ENCODE assay signal across 12 mouse cellular contexts in the genomic region with DNA sequence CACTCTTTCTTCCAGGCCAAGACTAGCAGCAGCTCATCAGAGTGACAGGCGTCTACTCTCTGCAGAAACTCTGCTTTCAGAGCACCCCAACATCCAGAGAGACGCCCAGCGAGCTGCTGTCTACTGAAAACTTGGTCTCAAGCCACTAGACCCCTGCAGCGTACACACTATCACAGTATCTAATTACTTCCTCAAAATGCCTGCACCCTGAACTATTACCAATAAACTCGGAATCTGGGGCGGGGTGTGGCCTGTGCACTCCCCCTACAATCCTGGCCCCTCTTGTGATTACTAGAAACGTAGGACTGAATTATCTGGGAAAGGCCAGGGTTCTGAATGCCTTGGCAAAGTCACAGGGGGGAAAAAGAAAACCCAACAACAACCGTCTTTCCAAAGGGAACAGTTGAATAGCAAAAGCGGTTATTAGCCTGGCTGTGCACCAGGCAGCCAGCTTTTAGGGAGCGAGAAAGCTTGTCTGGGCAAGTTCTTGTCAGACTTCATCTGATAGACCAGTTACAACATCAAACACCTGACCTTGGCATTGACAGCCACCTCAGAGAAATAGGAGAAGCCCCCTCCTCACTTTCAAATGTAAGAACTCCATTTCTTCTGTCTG. TPM values are rescaled to one million over a fixed set of nuclear protein-coding genes. Genes with fewer than 3 reads are reported as not detected.
DNase-seq lines count a peak whose midpoint lies in the region; ATAC-seq and TF ChIP-seq lines count a peak whose summit lies in the region.
"Had no signal": no experiment of that assay in that cellular context is flagged by ENCODE, and none has a peak within 500 bp of the region (broad histone marks: within the 10 kb centered on the region; RNA-seq: fewer than 3 reads in every experiment).

No protein-coding gene starts in this region.

- H3K4me1 ChIP-seq in CH12.LX (ENCODE audit: control insufficient read depth in 1 of 2, insufficient read depth in 2 of 2) (peaks cover 46 to 89% of the 10 kb centered on the region in 2 experiments), ES-Bruce4 (ENCODE audit: control insufficient read depth, insufficient read depth, low read length) (peaks cover 21% of the 10 kb centered on the region)
- peaks cover 79% of the 10 kb centered on the region for H3K4me1 ChIP-seq in forebrain, embryonic 12.5 days
- H3K4me1 ChIP-seq in liver, embryonic 15.5 days (replicated peaks): peaks cover 96% of the 10 kb centered on the region

- no peak for TF ChIP-seq RAD21 in CH12.LX (IDR thresholded peaks at IDR 0.05; ENCODE audit: low read depth, low read length)

- H3K36me3 ChIP-seq in CH12.LX (replicated peaks in 1 of 2; ENCODE audit: control insufficient read depth in 1 of 2, insufficient read depth in 1 of 2, low read length in 1 of 2) (peaks cover under 1 to 30% of the 10 kb centered on the region in 2 experiments), ES-Bruce4 (ENCODE audit: control insufficient read depth, insufficient read depth, low read length, poor library complexity, severe bottlenecking) (no peaks in the 10 kb centered on the region)
- peaks cover 3% of the 10 kb centered on the region for H3K36me3 ChIP-seq in forebrain, embryonic 12.5 days (replicated peaks)
- 0 out of 2 replicates have a peak, but pooled peaks cover 2% of the 10 kb centered on the region for H3K36me3 ChIP-seq in liver, embryonic 15.5 days (replicated peaks)
- H3K36me3 ChIP-seq: hindbrain, embryonic 15.5 days had no signal

- H3K27me3 ChIP-seq in CH12.LX (replicated peaks) (no peaks in the 10 kb centered on the region), ES-Bruce4 (ENCODE audit: control insufficient read depth, insufficient read depth, low read length, poor library complexity, severe bottlenecking) (no peaks in the 10 kb centered on the region)
- H3K27me3 ChIP-seq in forebrain, embryonic 12.5 days: no peaks in the 10 kb centered on the region
- no peaks in the 10 kb centered on the region for H3K27me3 ChIP-seq in liver, embryonic 15.5 days
- H3K27me3 ChIP-seq: hindbrain, embryonic 15.5 days; Patski had no signal

- TF ChIP-seq POLR2A in CH12.LX (IDR thresholded peaks at IDR 0.05; ENCODE audit: low read depth, low read length) (no peak), ES-Bruce4 (IDR thresholded peaks at IDR 0.05; ENCODE audit: insufficient read depth, low read length) (no peak)

- H3K4me3 ChIP-seq in CH12.LX (replicated peaks in 1 of 3; ENCODE audit: low read depth in 2 of 3, low read length in 2 of 3, poor library complexity in 1 of 3) (peak overlapping the region in 2 of 3 experiments; percentile 53 to 60), ES-Bruce4 (ENCODE audit: low read depth, low read length) (peak overlapping the region; percentile 17; the same call in 1 of the 2 replicates)
- H3K4me3 ChIP-seq in forebrain, embryonic 12.5 days (replicated peaks): no peak overlapping the region
- H3K4me3 ChIP-seq in liver, embryonic 15.5 days (replicated peaks): no peak overlapping the region
- H3K4me3 ChIP-seq: hindbrain, embryonic 15.5 days had no signal

- TF ChIP-seq CTCF in CH12.LX (conservative IDR thresholded peaks at IDR 0.05 in 1 of 2, IDR thresholded peaks at IDR 0.05 in 1 of 2; ENCODE audit: low read depth in 2 of 2, low read length in 2 of 2): no peak
- no peak for TF ChIP-seq CTCF in ES-Bruce4 (IDR thresholded peaks at IDR 0.05; ENCODE audit: low read depth, low read length)

- H3K9me3 ChIP-seq in CH12.LX (replicated peaks; ENCODE audit: low read length): no peaks in the 10 kb centered on the region
- H3K9me3 ChIP-seq in ES-Bruce4 (replicated peaks; ENCODE audit: control insufficient read depth, insufficient read depth, low read length, poor library complexity, severe bottlenecking): no peaks in the 10 kb centered on the region
- H3K9me3 ChIP-seq in forebrain, embryonic 12.5 days: no peaks in the 10 kb centered on the region
- H3K9me3 ChIP-seq in liver, embryonic 15.5 days (replicated peaks): no peaks in the 10 kb centered on the region
- H3K9me3 ChIP-seq: hindbrain, embryonic 15.5 days had no signal

- in situ Hi-C loops in CH12.LX (cut with MboI; ENCODE audit: low pct_ligation_motif_present, low pct_unique_long_range_greater_than_20kb, low sequenced_read_pairs): no loop called here

- peak overlapping the region; percentile 53; the same call in 1 of the 2 replicates for H3K9ac ChIP-seq in CH12.LX (ENCODE audit: insufficient read depth, low read depth)
- H3K9ac ChIP-seq in ES-Bruce4 (ENCODE audit: low read depth, poor library complexity, severe bottlenecking): peak overlapping the region; percentile 43
- no peak overlapping the region for H3K9ac ChIP-seq in forebrain, embryonic 12.5 days
- no peak overlapping the region for H3K9ac ChIP-seq in liver, embryonic 15.5 days
- H3K9ac ChIP-seq: hindbrain, embryonic 15.5 days had no signal

- peaks cover 71% of the 10 kb centered on the region for H3K79me2 ChIP-seq in CH12.LX (replicated peaks; ENCODE audit: control insufficient read depth, extremely low read depth, insufficient read depth, poor library complexity, severe bottlenecking)

- WGBS in forebrain, embryonic 12.5 days: 68% methylated on average over 10 of the region's 10 CpGs
- 43% methylated on average over 10 of the region's 10 CpGs for WGBS in liver, embryonic 15.5 days (ENCODE audit: insufficient replicate concordance)

- TF ChIP-seq EP300 in CH12.LX (IDR thresholded peaks at IDR 0.05; ENCODE audit: low read length) (no peak), ES-Bruce4 (IDR thresholded peaks at IDR 0.05; ENCODE audit: insufficient read depth, low read depth, low read length) (0 out of 2 replicates have a peak, but pooled peaks have one; percentile 14)

- peak overlapping the region; percentile 62; the same call in 1 of the 2 replicates for H3K4me2 ChIP-seq in CH12.LX (ENCODE audit: insufficient read depth, low read depth, poor library complexity, severe bottlenecking)
- H3K4me2 ChIP-seq in forebrain, embryonic 12.5 days: no peak overlapping the region
- peak overlapping the region; percentile 42 for H3K4me2 ChIP-seq in liver, embryonic 15.5 days
- H3K4me2 ChIP-seq: hindbrain, embryonic 15.5 days had no signal

- dilution Hi-C loops in CH12.LX (cut with MboI; ENCODE audit: extremely low pct_ligation_motif_present, extremely low pct_unique_long_range_greater_than_20kb, low sequenced_read_pairs): no loop called here

- ATAC-seq in forebrain, embryonic 12.5 days (ENCODE audit: low FRiP score): no peak
- ATAC-seq in liver, embryonic 15.5 days (ENCODE audit: insufficient read depth): no peak
- ATAC-seq: Patski had no signal

- DNase-seq in CH12.LX (ENCODE audit: extremely low read depth): no peak
- no peak for DNase-seq in right cerebral cortex, adult 18-20 months
- no peak for DNase-seq in thymus, postnatal 10 days (ENCODE audit: low spot score in 2 of 2)
- DNase-seq in adrenal gland, postnatal 25 days: no peak
- DNase-seq: cerebellum, postnatal 36 days; kidney, postnatal 4 days; lung, postnatal 10 days had no signal

- H3K27ac ChIP-seq in CH12.LX (ENCODE audit: insufficient read depth, low read depth) (0 out of 2 replicates have a peak overlapping the region, but pooled peaks have one; percentile 34), ES-Bruce4 (ENCODE audit: insufficient read depth, low read length) (peak overlapping the region; percentile 94)
- peak overlapping the region; percentile 60; the same call in 1 of the 2 replicates for H3K27ac ChIP-seq in forebrain, embryonic 12.5 days
- H3K27ac ChIP-seq in liver, embryonic 15.5 days (replicated peaks): peak overlapping the region; percentile 20; the same call in 1 of the 2 replicates
- H3K27ac ChIP-seq: hindbrain, embryonic 15.5 days had no signal

TF ChIP-seq in CH12.LX, 34 proteins besides CTCF, POLR2A, EP300 and RAD21:
- TF ChIP-seq JUND (conservative IDR thresholded peaks at IDR 0.05; ENCODE audit: low read depth, low read length) (no peak), ELF1 (IDR thresholded peaks at IDR 0.05; ENCODE audit: low read depth, low read length) (no peak), MEF2A (IDR thresholded peaks at IDR 0.05; ENCODE audit: borderline replicate concordance, low read depth, low read length) (no peak), JUN (IDR thresholded peaks at IDR 0.05; ENCODE audit: insufficient read depth, low read depth, low read length) (no peak), ETS1 (conservative IDR thresholded peaks at IDR 0.05; ENCODE audit: low read depth, low read length) (no peak), SIN3A (IDR thresholded peaks at IDR 0.05; ENCODE audit: low read length) (no peak), ZKSCAN1 (IDR thresholded peaks at IDR 0.05; ENCODE audit: borderline replicate concordance, low read depth, low read length) (no peak), CHD2 (IDR thresholded peaks at IDR 0.05; ENCODE audit: low read length) (no peak), MYC (IDR thresholded peaks at IDR 0.05; ENCODE audit: low read depth, low read length) (no peak), MAFK (IDR thresholded peaks at IDR 0.05; ENCODE audit: insufficient replicate concordance, low read length) (no peak), UBTF (IDR thresholded peaks at IDR 0.05; ENCODE audit: low read depth, low read length) (no peak), E2F4 (IDR thresholded peaks at IDR 0.05; ENCODE audit: insufficient replicate concordance, low read depth, low read length) (no peak), ZC3H11A (IDR thresholded peaks at IDR 0.05; ENCODE audit: low read depth, low read length) (no peak), SMC3 (IDR thresholded peaks at IDR 0.05; ENCODE audit: low read depth, low read length) (no peak), MXI1 (IDR thresholded peaks at IDR 0.05; ENCODE audit: low read depth, low read length) (no peak), HCFC1 (IDR thresholded peaks at IDR 0.05; ENCODE audit: low read depth, low read length) (no peak), NRF1 (IDR thresholded peaks at IDR 0.05; ENCODE audit: low read depth, low read length) (no peak), ZMIZ1 (IDR thresholded peaks at IDR 0.05; ENCODE audit: low read depth, low read length) (no peak), USF1 (IDR thresholded peaks at IDR 0.05; ENCODE audit: low read depth, low read length) (no peak), CHD1 (IDR thresholded peaks at IDR 0.05; ENCODE audit: low read depth, low read length) (no peak)

RNA-seq across cellular contexts. Expression of gene Ccdc88c, which starts 14.2 kb away (rescaled TPM):
- total RNA-seq in CH12.LX (2012; rRNA removed) (24.9 and 25.9 TPM in 2 replicates), CH12.LX (2014; rRNA removed) (19.3 and 20.3 TPM in 2 replicates)
- polyA plus RNA-seq in CH12.LX (2012; ENCODE audit: insufficient read length, low read depth) (30.1 and 32.7 TPM in 2 replicates), ES-Bruce4 (2011; ENCODE audit: insufficient read depth, insufficient read length, low read depth, missing spikeins) (69.0 and 73.5 TPM in 2 replicates)
- 28.8 and 30.4 TPM in 2 replicates for polyA plus RNA-seq in forebrain, embryonic 12.5 days (2016; fragmentation: Nextera tagmentation; extraction: Ambion mirVana)
- polyA plus RNA-seq in liver, embryonic 15.5 days (2015; fragmentation: Nextera tagmentation; extraction: Ambion mirVana): 5.5 TPM in 2 replicates
- 2.3 and 4.6 TPM in 2 replicates for total RNA-seq in adrenal gland, postnatal 25 days (2021)

Comparison
In these comparisons a context has a peak if more than half of its experiments do, and no peak if none do; other contexts are left out.
1. H3K27ac ChIP-seq: peak in every context shown above with its lines; median percentile 94 in ES-Bruce4; 60 in forebrain, embryonic 12.5 days; 34 in CH12.LX; 20 in liver, embryonic 15.5 days.
2. H3K4me3 ChIP-seq: peak in CH12.LX (2 of 3) and ES-Bruce4 (single experiment); none in forebrain, embryonic 12.5 days (single experiment) and liver, embryonic 15.5 days (single experiment).
3. H3K9ac ChIP-seq: peak in CH12.LX (single experiment) and ES-Bruce4 (single experiment); none in forebrain, embryonic 12.5 days (single experiment) and liver, embryonic 15.5 days (single experiment).